Mouse (Mus musculus) heart, embryonic 11.5 days (tissue): ENCODE measurements at regions not wholly inside any gene's neighbourhood (a gene's known extent, or its start where the extent isn't known, plus 50 kb on each side); places are given as distances from the start of the nearest gene placed in this dataset.
A peak's percentile ranks its signal among the peaks of the same experiment; 100 is the strongest.

ENCODE experiments used
- ATAC-seq: fragments of 200-750 bp; cut with Nextera tagmentation; replicated peaks from 2 replicates; pipeline ENCODE4 v1.8.0; 2017; ENCODE audit warnings: moderate library complexity; ENCODE audit not compliant: insufficient number of reproducible peaks, low FRiP score, low TSS enrichment
- H3K27ac ChIP-seq: fragments of 300-500 bp; sonication (generic); 2 replicates; pipeline ENCODE4 v1.5.1; 2014; ENCODE audit warnings: mild to moderate bottlenecking, low read depth, low read length
- H3K27me3 ChIP-seq: fragments of 300-500 bp; sonication (generic); 2 replicates; pipeline ENCODE4 v1.6.1; 2014; ENCODE audit warnings: mild to moderate bottlenecking, low read length, mixed read lengths; ENCODE audit not compliant: control insufficient read depth, insufficient read depth
- H3K36me3 ChIP-seq: fragments of 300-500 bp; sonication (generic); 2 replicates; pipeline ENCODE4 v1.6.1; 2014; ENCODE audit warnings: mild to moderate bottlenecking, low read length, moderate library complexity, mixed read lengths; ENCODE audit not compliant: control insufficient read depth, insufficient read depth
- H3K4me1 ChIP-seq: fragments of 300-500 bp; sonication (generic); 2 replicates; pipeline ENCODE4 v1.6.1; 2014; ENCODE audit warnings: low read length; ENCODE audit not compliant: control insufficient read depth, insufficient read depth
- H3K4me2 ChIP-seq: fragments of 300-500 bp; sonication (generic); 2 replicates; pipeline ENCODE4 v1.6.1; 2014; ENCODE audit warnings: mild to moderate bottlenecking, moderate library complexity
- H3K4me3 ChIP-seq: fragments of 300-500 bp; sonication (generic); 2 replicates; pipeline ENCODE4 v1.5.1; 2014; ENCODE audit warnings: low read depth, low read length
- H3K9ac ChIP-seq: fragments of 300-500 bp; sonication (generic); 2 replicates; pipeline ENCODE4 v1.6.1; 2014; ENCODE audit warnings: mild to moderate bottlenecking, low read depth, low read length, moderate library complexity
- H3K9me3 ChIP-seq: fragments of 300-500 bp; sonication (generic); replicated peaks from 2 replicates; pipeline ENCODE4 v1.6.1; 2016; ENCODE audit warnings: low read length; ENCODE audit not compliant: control insufficient read depth
- WGBS: fragments of 180-500 bp; shearing (Covaris S2); extraction: QIAGEN DNeasy Blood & Tissue Kit; methylation state at CpG from one replicate; pipeline ENCODE4 v1.1.7; 2014; ENCODE audit not compliant: insufficient replicate concordance; 5-methylcytosine and 5-hydroxymethylcytosine counted together

- Histone ChIP-seq H3K4me2 (no peak overlapping the region), H3K9me3 (no peaks in the 10 kb centered on the region), H3K36me3 (no peaks in the 10 kb centered on the region), H3K4me3 (no peak overlapping the region), H3K27me3 (no peaks in the 10 kb centered on the region), H3K9ac (no peak overlapping the region), H3K4me1 (no peaks in the 10 kb centered on the region), H3K27ac (no peak overlapping the region)
- 62% methylated on average over 6 of the region's 6 CpGs for WGBS
- ATAC-seq, result no peak
Observed at GRCm38 (mm10) chr13:107217825-107218224, 195.9 kb upstream of the Kif2a start.

GRCm38 (mm10) chr13:107213281-107213680, 191.4 kb upstream of the Kif2a start:
- H3K36me3 ChIP-seq, result no peaks in the 10 kb centered on the region
- H3K27me3 ChIP-seq, result no peaks in the 10 kb centered on the region
- no peaks in the 10 kb centered on the region for H3K4me1 ChIP-seq
- 64% methylated on average over 2 of the region's 2 CpGs for WGBS
- no peaks in the 10 kb centered on the region for H3K9me3 ChIP-seq
- no peak overlapping the region for H3K27ac ChIP-seq
- no peak for ATAC-seq
- no peak overlapping the region for H3K9ac ChIP-seq
- H3K4me3 ChIP-seq, result no peak overlapping the region
- H3K4me2 ChIP-seq, result no peak overlapping the region

GRCm38 (mm10) chr13:107210676-107211075, 188.8 kb upstream of the Kif2a start:
- ATAC-seq, result no peak
- Histone ChIP-seq H3K9ac (no peak overlapping the region), H3K27ac (no peak overlapping the region), H3K4me3 (no peak overlapping the region), H3K27me3 (no peaks in the 10 kb centered on the region), H3K9me3 (no peaks in the 10 kb centered on the region), H3K4me1 (no peaks in the 10 kb centered on the region), H3K4me2 (no peak overlapping the region), H3K36me3 (no peaks in the 10 kb centered on the region)
- 71% methylated on average over 6 of the region's 6 CpGs for WGBS

DNA sequence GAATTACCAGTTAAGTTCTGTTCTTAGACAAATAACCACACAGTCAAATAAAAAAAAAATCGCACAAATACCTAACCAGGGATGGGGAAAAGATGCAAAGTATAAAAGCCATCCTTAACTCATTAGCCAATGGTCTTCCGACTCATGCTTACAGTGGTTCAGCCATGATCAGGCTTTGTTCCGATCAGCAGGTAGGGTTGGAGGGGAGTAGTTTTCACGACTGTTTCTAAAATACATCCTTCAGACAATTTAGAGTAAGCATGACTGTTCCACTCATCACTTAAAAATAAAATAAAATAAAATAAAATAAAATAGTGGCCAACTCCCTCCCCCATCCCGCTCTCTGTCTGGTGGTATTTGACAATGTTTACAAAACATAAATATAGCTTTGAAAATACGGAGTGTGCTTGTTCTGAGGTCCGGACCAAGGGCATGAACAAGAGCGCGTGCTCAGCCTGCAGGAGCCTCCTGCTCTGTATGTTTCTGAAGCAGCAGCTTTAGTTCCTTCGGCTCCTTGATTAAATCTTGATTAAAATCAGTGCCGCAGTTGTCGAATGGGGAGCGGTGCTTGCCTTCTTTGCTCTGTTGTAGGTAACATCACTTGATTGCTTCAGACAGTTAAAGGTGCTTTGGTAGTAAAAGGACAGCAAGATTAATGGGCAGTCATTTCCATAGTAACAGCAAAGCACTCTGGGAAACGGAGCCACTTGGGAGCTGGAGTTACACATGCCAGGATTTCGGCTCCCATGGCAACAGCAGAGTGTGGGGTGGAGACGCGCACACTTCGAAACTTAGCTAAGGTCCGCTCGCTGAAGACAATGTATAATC, 185.6 kb upstream of the Kif2a start:
- 60% methylated on average over 20 of the region's 20 CpGs for WGBS
- no peak overlapping the region for H3K9ac ChIP-seq
- no peaks in the 10 kb centered on the region for H3K4me1 ChIP-seq
- ATAC-seq, result no peak
- H3K4me3 ChIP-seq, result no peak overlapping the region
- no peaks in the 10 kb centered on the region for H3K36me3 ChIP-seq
- no peaks in the 10 kb centered on the region for H3K9me3 ChIP-seq
- no peaks in the 10 kb centered on the region for H3K27me3 ChIP-seq
- no peak overlapping the region for H3K27ac ChIP-seq
- peak overlapping the region; percentile 5; the same call in 1 of the 2 replicates for H3K4me2 ChIP-seq

DNA sequence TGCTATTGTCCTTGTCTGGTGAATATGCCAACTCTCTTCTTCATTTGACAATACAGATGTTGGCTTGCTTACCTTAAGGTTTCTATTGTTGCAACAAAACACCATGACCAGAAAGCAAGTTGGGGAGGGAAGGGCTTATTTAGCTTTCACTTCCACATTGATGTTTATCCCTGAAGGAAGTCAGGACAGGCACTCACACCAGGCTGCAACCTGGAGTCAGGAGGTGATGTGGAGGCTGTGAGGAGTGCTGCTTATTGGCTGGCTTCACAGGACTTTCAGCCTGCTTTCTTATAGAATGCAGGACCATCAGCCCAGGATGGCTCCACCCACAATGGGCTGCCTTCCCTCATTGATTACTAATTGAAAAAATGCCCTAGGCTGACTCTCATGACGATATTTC, 177.9 kb upstream of the Kif2a start:
- H3K9ac ChIP-seq, result no peak overlapping the region
- no peak for ATAC-seq
- WGBS, result 63% methylated on average over 1 of the region's 1 CpGs
- H3K27me3 ChIP-seq, result no peaks in the 10 kb centered on the region
- H3K27ac ChIP-seq, result no peak overlapping the region
- H3K9me3 ChIP-seq, result no peaks in the 10 kb centered on the region
- no peak overlapping the region for H3K4me2 ChIP-seq
- no peaks in the 10 kb centered on the region for H3K4me1 ChIP-seq
- no peaks in the 10 kb centered on the region for H3K36me3 ChIP-seq
- H3K4me3 ChIP-seq, result no peak overlapping the region

GRCm38 (mm10) chr13:107193426-107193825, 171.5 kb upstream of the Kif2a start:
- H3K4me2 ChIP-seq, result no peak overlapping the region
- 90% methylated on average over 4 of the region's 4 CpGs for WGBS
- no peak for ATAC-seq
- H3K4me3 ChIP-seq, result no peak overlapping the region
- H3K27ac ChIP-seq, result no peak overlapping the region
- no peaks in the 10 kb centered on the region for H3K9me3 ChIP-seq
- no peaks in the 10 kb centered on the region for H3K27me3 ChIP-seq
- no peaks in the 10 kb centered on the region for H3K4me1 ChIP-seq
- H3K36me3 ChIP-seq, result no peaks in the 10 kb centered on the region
- no peak overlapping the region for H3K9ac ChIP-seq

DNA sequence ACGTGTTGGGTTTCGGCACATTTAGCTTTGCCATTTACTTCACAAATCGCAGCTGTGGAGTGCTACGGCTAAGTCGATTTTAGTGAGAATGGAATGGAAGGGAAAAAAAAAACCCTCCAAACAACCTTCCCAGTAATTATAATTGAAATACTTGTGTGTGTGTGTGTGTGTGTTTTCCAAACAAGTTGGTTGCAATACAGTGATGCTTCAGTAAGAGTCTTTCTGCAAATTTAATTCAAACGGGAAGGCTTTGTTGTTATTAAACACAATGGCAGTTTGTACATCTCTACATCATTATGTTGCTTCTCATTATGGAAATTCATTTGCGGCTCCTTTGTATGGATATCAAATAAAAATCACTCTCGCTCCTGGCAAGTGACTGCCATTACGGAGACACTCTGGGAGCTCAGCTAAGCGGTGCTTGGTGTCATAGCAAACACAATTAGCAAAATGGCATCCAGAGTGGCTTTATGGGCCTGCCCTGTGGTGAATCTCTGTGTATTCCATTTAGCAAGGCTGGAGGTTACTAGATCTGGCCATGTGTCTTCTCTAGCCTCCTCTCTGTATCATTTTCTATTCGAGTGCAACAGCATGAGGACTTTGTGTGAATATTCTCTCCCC, 165.4 kb upstream of the Kif2a start:
- no peak overlapping the region for H3K4me2 ChIP-seq
- no peaks in the 10 kb centered on the region for H3K9me3 ChIP-seq
- H3K9ac ChIP-seq, result no peak overlapping the region
- no peak for ATAC-seq
- no peaks in the 10 kb centered on the region for H3K36me3 ChIP-seq
- H3K27ac ChIP-seq, result no peak overlapping the region
- no peaks in the 10 kb centered on the region for H3K4me1 ChIP-seq
- H3K4me3 ChIP-seq, result no peak overlapping the region
- no peaks in the 10 kb centered on the region for H3K27me3 ChIP-seq
- WGBS, result 84% methylated on average over 11 of the region's 11 CpGs

GRCm38 (mm10) chr13:107182544-107182943, 160.6 kb upstream of the Kif2a start:
- no peak for ATAC-seq
- WGBS, result 18% methylated on average over 6 of the region's 6 CpGs
- no peaks in the 10 kb centered on the region for H3K4me1 ChIP-seq

DNA sequence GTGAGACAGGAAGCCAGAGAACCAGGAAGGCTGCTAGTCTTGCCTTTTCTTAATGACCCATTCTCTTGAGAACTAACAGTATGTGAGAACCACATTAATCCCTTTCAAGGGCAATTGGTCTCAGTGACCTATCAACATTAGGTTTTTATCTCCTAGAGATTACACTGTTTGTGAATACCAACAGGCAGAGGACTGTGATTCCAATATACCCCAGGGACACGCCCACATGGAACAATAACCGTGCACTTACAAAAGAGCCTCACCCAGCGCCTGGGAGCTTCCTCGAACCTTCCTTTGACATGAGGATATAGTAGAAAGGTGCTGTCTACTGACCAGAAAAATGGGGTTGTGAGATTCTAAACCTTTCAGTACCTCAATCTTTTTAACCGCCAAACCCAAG, 157.6 kb upstream of the Kif2a start:
- no peak overlapping the region for H3K27ac ChIP-seq
- H3K9ac ChIP-seq, result no peak overlapping the region
- H3K4me1 ChIP-seq, result no peaks in the 10 kb centered on the region
- WGBS, result 67% methylated on average over 5 of the region's 5 CpGs
- no peak overlapping the region for H3K4me2 ChIP-seq
- H3K36me3 ChIP-seq, result no peaks in the 10 kb centered on the region
- no peaks in the 10 kb centered on the region for H3K27me3 ChIP-seq
- H3K4me3 ChIP-seq, result no peak overlapping the region
- no peak for ATAC-seq
- H3K9me3 ChIP-seq, result no peaks in the 10 kb centered on the region

More at GRCm38 (mm10) chr13:107182544-107182943, 160.6 kb upstream of the Kif2a start:
- no peaks in the 10 kb centered on the region for H3K36me3 ChIP-seq
- no peak overlapping the region for H3K27ac ChIP-seq
- H3K27me3 ChIP-seq, result no peaks in the 10 kb centered on the region
- H3K9ac ChIP-seq, result no peak overlapping the region
- H3K4me2 ChIP-seq, result no peak overlapping the region
- H3K9me3 ChIP-seq, result no peaks in the 10 kb centered on the region
- no peak overlapping the region for H3K4me3 ChIP-seq
